Mouse (Mus musculus) thymus, postnatal 25 days (tissue): ENCODE results near the gene Pole4.

Experiments used
- DNase-seq: peaks from one replicate; pipeline ENCODE4 v3.0.0; 2022

The Pole4 gene

GRCm38 (mm10) chr6:82609339-82609926 is 95.7 kb downstream of the Pole4 start:
- DNase-seq: no peak

DNA sequence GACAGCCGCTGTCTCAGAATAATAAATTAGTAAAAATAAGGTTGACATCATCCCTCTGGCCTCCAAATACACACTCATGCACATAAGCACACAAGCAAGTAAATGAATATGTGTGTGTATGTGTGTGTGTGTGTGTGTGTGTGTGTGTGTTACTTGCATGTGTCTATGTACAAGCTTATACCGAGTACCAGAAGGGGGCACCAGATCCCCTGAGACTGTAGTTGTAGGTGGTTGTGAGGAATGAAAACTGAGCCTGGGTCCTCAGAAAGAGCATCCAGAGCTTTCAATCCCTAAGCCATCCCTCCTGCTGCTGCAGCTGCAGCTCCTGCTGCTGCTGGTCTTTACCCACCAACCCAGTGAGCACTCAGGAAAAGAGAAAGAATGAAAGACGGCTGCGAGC is 96.4 kb downstream of the Pole4 start:
- no peak for DNase-seq

- no peak for DNase-seq
Observed at GRCm38 (mm10) chr6:82604791-82605190, 100.4 kb downstream of the Pole4 start.

DNA sequence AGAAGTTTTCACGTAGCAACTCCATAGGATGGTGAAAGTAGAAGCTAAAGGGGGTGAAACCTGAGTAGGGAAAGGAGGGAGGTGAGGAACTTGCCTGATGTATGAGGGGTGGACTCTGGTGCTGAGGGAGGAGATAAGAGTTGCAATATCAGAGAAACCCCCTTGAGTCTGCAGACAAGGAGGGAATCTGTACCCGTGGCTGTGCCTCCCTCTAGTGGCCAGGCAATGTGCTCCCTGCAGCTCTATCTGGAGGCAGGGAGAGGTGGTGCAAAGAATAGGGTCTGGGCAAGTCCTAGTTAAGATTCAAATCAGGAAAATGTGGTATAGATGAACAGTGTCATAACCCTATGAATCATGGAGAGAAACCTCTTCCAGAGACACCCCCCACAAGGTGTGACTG is 101.5 kb downstream of the Pole4 start:
- DNase-seq: peak; percentile 18

DNA sequence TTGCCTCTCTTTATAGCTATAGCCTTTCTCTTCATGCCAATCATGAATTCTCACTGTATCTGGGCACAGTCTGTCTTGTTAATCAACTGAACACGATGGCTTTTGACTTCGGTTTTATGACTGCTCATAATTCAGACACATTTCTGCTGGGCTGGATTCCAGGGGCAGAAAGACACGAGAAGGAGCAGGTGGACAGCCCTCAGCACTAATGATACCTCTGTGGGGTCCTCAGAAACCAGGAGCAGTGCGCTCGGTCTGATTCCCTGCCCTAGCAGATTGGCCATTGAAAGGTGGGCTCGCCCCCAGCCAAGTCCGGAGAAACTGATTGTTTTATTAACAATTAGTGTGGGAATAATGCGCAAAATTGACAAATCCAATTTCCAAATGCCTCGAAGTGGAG is 101.9 kb downstream of the Pole4 start:
- DNase-seq: no peak

DNA sequence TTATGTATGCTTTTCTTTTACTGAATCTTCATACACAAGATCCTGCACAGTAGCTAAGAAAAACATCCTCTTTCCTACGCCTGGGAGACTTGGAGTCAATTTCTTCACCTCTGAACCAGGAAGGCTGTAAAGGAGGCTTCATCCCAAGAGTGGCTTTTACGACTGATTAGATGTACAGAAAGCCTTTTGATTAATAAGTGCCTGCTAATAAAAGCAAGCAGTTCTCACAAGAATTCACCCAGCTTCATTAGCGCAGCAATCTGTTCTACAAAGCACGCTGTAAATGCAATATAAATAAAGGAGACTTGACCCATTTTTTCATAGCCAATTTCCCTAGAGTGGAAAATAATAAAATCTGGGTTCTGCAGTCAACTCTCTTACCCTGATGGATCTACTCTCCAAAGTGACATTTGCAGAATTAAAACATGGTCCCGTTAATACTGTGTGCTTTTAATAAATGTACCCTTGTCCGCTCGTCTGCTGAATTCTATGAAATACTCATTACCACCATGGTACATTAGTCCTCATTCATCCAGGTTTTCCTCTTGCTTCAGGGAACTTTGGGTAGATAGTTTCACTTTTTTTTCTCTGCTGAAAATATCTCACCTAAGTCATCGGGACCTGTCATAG is 109.6 kb downstream of the Pole4 start:
- no peak for DNase-seq

- no peak for DNase-seq
Observed at GRCm38 (mm10) chr6:82589387-82589786, 115.8 kb downstream of the Pole4 start.

DNA sequence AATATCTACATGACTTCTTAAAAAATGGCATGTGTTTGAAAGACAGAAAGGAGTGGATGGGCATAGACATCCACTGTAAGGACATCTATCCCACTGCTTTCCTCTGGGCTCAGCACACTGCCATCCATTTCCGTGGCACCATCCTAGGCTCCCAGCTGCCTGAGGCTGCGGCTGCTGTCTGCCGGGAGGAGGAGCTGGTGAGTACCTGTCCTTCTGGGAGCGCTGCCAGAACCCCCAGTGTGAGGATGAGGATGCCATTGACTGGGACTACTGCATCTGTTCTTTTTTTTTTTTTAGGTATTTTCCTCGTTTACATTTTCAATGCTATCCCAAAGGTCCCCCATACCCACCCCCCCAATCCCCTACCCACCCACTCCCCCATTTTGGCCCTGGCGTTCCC is 119.8 kb downstream of the Pole4 start:
- DNase-seq: no peak

- DNase-seq: no peak
Observed at GRCm38 (mm10) chr6:82575445-82575844, 129.7 kb downstream of the Pole4 start.
